Mouse (Mus musculus) stomach, embryonic 14.5 days (tissue): ENCODE data around the gene Slc25a3. TPM values are rescaled to one million over a fixed set of nuclear protein-coding genes. Genes with fewer than 3 reads are reported as not detected.

Experiments
- ATAC-seq: fragments of 200-750 bp; cut with Nextera tagmentation; 2 replicates; pipeline ENCODE4 v1.8.0; 2017; ENCODE audit warnings: low read depth, moderate TSS enrichment; ENCODE audit not compliant: insufficient number of reproducible peaks, insufficient read depth, low FRiP score
- H3K27ac ChIP-seq: fragments of 300-500 bp; sonication (generic); 2 replicates; pipeline ENCODE4 v1.5.1; 2014; ENCODE audit warnings: mild to moderate bottlenecking, low read length, moderate library complexity, mixed read lengths
- H3K27me3 ChIP-seq: fragments of 300-500 bp; sonication (generic); 2 replicates; pipeline ENCODE4 v1.6.1; 2014; ENCODE audit warnings: low read length, control low read depth, mixed read lengths; ENCODE audit not compliant: control insufficient read depth, insufficient read depth
- H3K36me3 ChIP-seq: fragments of 300-500 bp; sonication (generic); 2 replicates; pipeline ENCODE4 v1.6.1; 2014; ENCODE audit warnings: mild to moderate bottlenecking, control low read depth, low read length, moderate library complexity, mixed read lengths; ENCODE audit not compliant: control insufficient read depth, insufficient read depth
- H3K4me1 ChIP-seq: fragments of 300-500 bp; sonication (generic); 2 replicates; pipeline ENCODE4 v1.6.1; 2014; ENCODE audit warnings: low read length, control low read depth, mixed read lengths; ENCODE audit not compliant: control insufficient read depth, insufficient read depth
- H3K4me2 ChIP-seq: fragments of 300-500 bp; sonication (generic); replicated peaks from 2 replicates; pipeline ENCODE4 v1.6.1; 2014; ENCODE audit warnings: low read depth, low read length, control low read depth
- H3K4me3 ChIP-seq: fragments of 300-500 bp; sonication (generic); 2 replicates; pipeline ENCODE4 v1.5.1; 2014; ENCODE audit warnings: low read depth, low read length, control low read depth
- H3K9ac ChIP-seq: fragments of 300-500 bp; sonication (generic); replicated peaks from 2 replicates; pipeline ENCODE4 v1.6.1; 2014; ENCODE audit warnings: low read depth, mild to moderate bottlenecking, control low read depth, low read length, moderate library complexity, mixed read lengths
- H3K9me3 ChIP-seq: fragments of 300-500 bp; sonication (generic); 2 replicates; pipeline ENCODE4 v1.6.1; 2016; ENCODE audit warnings: low read depth, low read length, control low read depth; ENCODE audit not compliant: control insufficient read depth
- WGBS: fragments of 180-500 bp; shearing (Covaris S2); extraction: QIAGEN DNeasy Blood & Tissue Kit; methylation state at CpG from one replicate; pipeline ENCODE4 v1.1.7; 2014; 5-methylcytosine and 5-hydroxymethylcytosine counted together
- polyA plus RNA-seq: library from polyadenylated mRNA; unstranded; fragments of >200 nt; fragmentation: Nextera tagmentation; extraction: Ambion mirVana; gene quantifications from 2 replicates; pipeline ENCODE4 v1.2.1, GENCODE M21; 2014

The Slc25a3 gene
- polyA plus RNA-seq, 1 experiment from 2014 or later = 501 TPM

DNA sequence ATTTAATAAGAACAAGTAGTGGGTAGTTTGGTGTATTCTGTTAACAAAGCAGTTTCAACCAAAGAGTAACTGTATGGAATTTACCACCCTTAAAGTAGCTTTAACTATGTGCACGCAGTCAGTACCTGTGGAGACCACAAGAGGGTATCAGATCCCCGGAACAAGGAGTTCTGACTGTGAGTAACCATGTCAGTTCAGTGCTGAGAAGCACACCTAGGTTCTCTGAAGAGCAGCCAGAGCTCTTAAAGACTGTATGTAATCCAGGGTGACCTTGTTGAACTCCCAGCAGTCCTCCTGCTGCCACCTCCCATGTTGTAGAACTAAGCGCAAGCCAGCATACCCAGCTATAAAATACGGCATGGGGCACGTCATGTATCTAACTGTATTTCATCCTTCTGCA is 43.0 kb upstream of the Slc25a3 start:
- no peak overlapping the region for H3K4me3 ChIP-seq

DNA sequence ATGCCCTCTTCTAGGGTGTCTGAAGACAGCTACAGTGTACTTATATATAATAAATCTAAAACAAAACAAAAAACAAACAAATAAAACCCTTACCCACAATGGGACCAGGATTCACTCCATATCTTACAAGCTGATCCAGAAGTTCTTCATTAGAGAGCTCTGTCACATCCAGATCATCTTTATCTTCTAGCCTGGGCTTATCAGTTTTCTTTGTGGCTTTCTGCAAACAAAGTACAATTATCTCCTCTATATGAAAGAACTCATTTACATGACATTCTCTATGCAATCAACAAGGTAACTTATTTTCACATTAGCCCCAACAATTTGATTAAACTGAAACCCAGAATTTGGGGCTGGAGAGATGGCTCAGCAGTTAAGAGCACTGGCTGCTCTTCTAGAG is 42.0 kb upstream of the Slc25a3 start:
- H3K4me2 ChIP-seq = no peak overlapping the region
- H3K4me3 ChIP-seq = no peak overlapping the region
- no peak overlapping the region for H3K27ac ChIP-seq
- H3K4me1 ChIP-seq = peaks cover 15% of the 10 kb centered on the region
- no peak for ATAC-seq
- no peaks in the 10 kb centered on the region for H3K9me3 ChIP-seq
- no peaks in the 10 kb centered on the region for H3K27me3 ChIP-seq
- peaks cover 44% of the 10 kb centered on the region for H3K36me3 ChIP-seq
- H3K9ac ChIP-seq = no peak overlapping the region

More for the DNA sequence above, 43.0 kb upstream of the Slc25a3 start:
- no peak for ATAC-seq
- Histone ChIP-seq H3K36me3 (peaks cover 33% of the 10 kb centered on the region), H3K4me1 (peaks cover 15% of the 10 kb centered on the region), H3K9ac (no peak overlapping the region), H3K4me2 (peak overlapping the region; percentile 53), H3K9me3 (no peaks in the 10 kb centered on the region), H3K27me3 (no peaks in the 10 kb centered on the region), H3K27ac (peak overlapping the region; percentile 33; the same call in 1 of the 2 replicates)
- WGBS = 48% methylated on average over 5 of the region's 5 CpGs

DNA sequence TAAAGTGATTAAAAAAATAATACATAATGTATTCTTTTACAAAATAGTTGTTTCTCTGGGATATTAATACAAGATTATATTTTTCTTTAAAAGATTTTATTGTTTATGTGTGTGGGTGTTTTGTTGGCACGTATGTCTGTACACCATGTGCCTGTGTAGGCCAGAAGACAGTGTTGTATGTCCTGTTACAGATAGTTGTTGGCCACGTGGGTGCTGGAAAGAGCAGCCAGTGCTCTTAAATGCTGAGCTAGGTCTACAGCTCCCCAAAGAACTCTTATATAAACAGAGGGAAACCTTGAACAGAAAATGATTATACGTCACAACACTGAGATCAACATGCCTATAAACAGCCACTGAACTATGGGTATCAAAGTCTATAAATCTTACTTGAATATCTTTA is 40.6 kb upstream of the Slc25a3 start:
- peaks cover 55% of the 10 kb centered on the region for H3K36me3 ChIP-seq
- no peak overlapping the region for H3K4me3 ChIP-seq
- H3K27ac ChIP-seq = no peak overlapping the region
- 88% methylated on average over 3 of the region's 3 CpGs for WGBS
- no peak overlapping the region for H3K4me2 ChIP-seq
- H3K9ac ChIP-seq = no peak overlapping the region
- ATAC-seq = no peak
- peaks cover 15% of the 10 kb centered on the region for H3K4me1 ChIP-seq
- no peaks in the 10 kb centered on the region for H3K27me3 ChIP-seq
- H3K9me3 ChIP-seq = no peaks in the 10 kb centered on the region

DNA sequence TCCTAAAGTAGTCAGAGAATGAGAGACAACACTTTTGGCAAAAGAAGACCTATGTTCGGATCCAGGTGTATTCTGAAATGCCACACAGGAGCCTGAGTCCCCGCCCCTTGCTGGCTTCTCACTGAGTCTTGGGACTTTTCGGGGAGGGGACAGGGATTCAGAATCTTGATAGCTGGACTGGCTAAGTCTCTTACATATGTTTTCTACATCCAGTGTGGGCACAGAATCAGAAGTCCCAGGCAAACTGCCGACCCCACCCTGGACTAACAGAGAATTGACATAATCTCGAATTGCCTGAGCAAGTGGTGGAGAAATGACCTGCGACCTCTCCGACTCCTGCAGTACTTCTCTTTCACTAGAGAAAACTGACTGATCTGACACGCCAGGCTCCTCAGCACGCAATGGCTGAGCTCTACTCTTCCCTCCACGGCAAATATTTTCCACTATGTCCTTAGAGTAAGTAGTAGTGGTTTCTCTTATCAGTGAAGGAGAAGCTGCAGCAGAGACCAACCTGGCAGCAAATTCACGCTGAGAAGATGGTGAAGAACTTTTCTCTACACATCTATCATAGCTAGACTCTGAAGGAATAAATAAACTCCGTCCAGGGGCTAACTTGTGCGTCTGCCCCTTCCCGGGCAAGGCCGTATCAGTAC is 38.8 kb upstream of the Slc25a3 start:
- H3K27me3 ChIP-seq = no peaks in the 10 kb centered on the region
- WGBS = 85% methylated on average over 15 of the region's 15 CpGs
- peaks cover 4% of the 10 kb centered on the region; the same call in 1 of the 2 replicates for H3K4me1 ChIP-seq
- H3K4me2 ChIP-seq = no peak overlapping the region
- no peak for ATAC-seq
- H3K9me3 ChIP-seq = no peaks in the 10 kb centered on the region
- H3K4me3 ChIP-seq = no peak overlapping the region
- no peak overlapping the region for H3K27ac ChIP-seq
- peaks cover 72% of the 10 kb centered on the region for H3K36me3 ChIP-seq
- no peak overlapping the region for H3K9ac ChIP-seq

DNA sequence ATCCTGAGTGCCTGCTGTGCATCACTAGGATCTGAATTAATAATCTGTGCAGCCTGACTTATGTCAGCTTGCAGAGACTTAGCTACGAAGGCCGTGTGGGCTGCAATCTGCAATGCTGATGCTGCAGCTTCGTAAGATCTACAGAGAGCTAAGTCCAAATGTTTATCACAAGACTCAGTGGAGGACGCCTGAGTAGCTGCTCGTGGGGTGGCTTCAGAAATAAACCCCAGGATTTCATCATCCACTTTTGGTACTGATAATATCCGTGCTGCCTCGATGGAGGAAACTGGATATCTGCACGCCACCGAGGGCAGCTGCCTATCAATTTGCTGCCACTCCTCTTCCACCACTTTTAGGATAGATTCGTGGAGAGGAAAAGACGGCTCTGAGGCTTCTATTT is 38.2 kb upstream of the Slc25a3 start:
- H3K27ac ChIP-seq = no peak overlapping the region
- H3K27me3 ChIP-seq = no peaks in the 10 kb centered on the region
- H3K4me3 ChIP-seq = no peak overlapping the region
- H3K9ac ChIP-seq = no peak overlapping the region
- ATAC-seq = no peak
- H3K4me1 ChIP-seq = peaks cover 2% of the 10 kb centered on the region; the same call in 1 of the 2 replicates
- H3K36me3 ChIP-seq = peaks cover 78% of the 10 kb centered on the region
- H3K4me2 ChIP-seq = no peak overlapping the region
- no peaks in the 10 kb centered on the region for H3K9me3 ChIP-seq
- 91% methylated on average over 11 of the region's 11 CpGs for WGBS

DNA sequence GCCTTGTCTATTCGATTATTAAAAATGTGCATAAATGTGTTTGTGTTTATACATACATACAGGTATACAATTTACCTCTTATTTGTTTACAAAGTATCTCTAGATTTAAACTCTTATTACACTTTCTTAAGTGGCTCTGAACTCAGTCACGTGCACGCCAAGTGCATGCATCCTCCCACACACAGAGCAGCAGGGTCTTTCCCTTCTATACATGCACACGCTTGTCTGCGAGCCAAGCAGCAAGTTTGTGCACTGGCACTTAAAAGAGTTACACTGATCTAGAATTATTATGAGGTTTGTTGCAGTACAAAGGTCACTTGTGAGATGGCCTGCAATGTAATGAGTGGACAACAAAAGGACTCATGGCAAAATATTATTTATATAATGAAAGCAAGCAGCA is 37.1 kb upstream of the Slc25a3 start:
- Histone ChIP-seq H3K4me1 (no peaks in the 10 kb centered on the region), H3K4me2 (no peak overlapping the region), H3K9ac (no peak overlapping the region), H3K27ac (no peak overlapping the region), H3K4me3 (no peak overlapping the region), H3K9me3 (no peaks in the 10 kb centered on the region), H3K27me3 (no peaks in the 10 kb centered on the region), H3K36me3 (peaks cover 85% of the 10 kb centered on the region)
- no peak for ATAC-seq
- WGBS = 91% methylated on average over 5 of the region's 5 CpGs

DNA sequence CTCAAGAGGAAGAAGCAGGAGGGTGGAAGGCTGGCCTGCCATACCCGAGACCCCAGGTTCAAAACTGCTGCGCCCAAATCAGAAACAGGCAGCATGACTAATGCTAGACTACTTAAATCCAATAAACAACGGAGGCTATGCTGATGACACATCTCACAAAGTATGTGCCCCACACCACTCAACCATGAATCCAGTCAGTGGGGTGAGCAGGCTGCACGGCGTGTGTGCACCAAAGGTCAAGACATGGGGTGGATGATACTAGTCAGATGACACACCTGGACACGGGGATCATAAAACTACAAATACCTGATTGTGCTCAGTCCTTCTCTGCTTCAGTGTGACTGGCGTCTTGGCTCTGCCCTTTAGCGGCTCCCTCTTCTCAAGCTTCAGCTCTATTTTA is 34.6 kb upstream of the Slc25a3 start:
- Histone ChIP-seq H3K9ac (no peak overlapping the region), H3K27ac (no peak overlapping the region), H3K4me3 (no peak overlapping the region), H3K4me2 (no peak overlapping the region), H3K9me3 (no peaks in the 10 kb centered on the region), H3K4me1 (no peaks in the 10 kb centered on the region), H3K36me3 (peaks cover 92% of the 10 kb centered on the region), H3K27me3 (no peaks in the 10 kb centered on the region)
- ATAC-seq = 0 out of 2 replicates have a peak, but pooled peaks have one; percentile 33
- 72% methylated on average over 8 of the region's 8 CpGs for WGBS

DNA sequence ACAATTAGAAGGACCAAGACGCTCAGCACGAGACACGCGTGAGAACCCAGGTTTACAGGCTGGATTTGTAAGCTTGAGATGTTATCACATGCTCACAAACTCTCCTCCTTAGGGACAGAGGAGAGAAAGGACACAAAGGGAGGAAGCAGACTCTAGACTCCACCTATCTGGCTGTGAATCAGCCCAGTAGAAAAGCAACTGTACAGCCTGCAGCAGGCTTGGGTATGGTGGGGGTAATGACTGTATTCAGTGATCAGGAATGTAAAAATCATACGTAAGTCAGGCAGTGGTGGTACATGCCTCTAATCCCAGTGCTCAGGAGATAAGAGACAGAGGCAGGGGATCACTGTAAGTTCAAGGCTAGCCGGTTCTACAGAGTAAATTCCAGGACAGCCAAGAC is 32.5 kb upstream of the Slc25a3 start:
- no peaks in the 10 kb centered on the region for H3K27me3 ChIP-seq
- no peak overlapping the region for H3K27ac ChIP-seq
- no peaks in the 10 kb centered on the region for H3K4me1 ChIP-seq
- H3K36me3 ChIP-seq = peaks cover 90% of the 10 kb centered on the region
- no peak for ATAC-seq
- no peak overlapping the region for H3K4me2 ChIP-seq
- no peak overlapping the region for H3K9ac ChIP-seq
- no peak overlapping the region for H3K4me3 ChIP-seq
- 81% methylated on average over 6 of the region's 6 CpGs for WGBS
- H3K9me3 ChIP-seq = no peaks in the 10 kb centered on the region

DNA sequence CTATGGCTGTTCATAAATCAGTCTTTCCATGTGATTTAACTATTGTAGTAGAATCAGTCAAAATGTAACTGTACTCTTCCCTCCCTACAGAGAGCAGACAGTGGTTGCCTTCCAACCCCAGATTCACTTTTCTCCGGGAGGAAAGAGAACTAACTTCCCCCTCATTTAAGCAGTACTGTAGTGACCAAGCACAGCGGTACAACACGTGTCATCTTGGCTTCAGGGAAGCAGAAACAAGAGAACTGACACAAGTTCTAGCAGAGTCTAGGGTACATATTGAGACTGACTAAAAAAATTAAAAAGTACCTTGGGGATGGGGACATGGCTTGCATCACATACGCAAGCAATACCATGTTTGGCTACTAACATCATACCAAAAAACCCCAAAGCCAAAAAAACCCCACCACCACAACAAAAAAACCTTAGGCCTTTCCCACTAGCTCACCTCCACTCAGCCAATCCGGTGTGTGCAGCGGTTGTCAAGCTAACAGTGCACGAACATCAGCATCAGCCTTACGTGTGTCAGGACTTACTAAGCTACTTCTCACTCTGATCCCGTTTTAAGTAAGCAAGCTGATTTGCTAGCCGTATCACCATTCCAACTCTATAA is 30.1 kb upstream of the Slc25a3 start:
- no peaks in the 10 kb centered on the region for H3K4me1 ChIP-seq
- H3K4me3 ChIP-seq = no peak overlapping the region
- no peak overlapping the region for H3K4me2 ChIP-seq
- WGBS = 90% methylated on average over 10 of the region's 10 CpGs
- peaks cover 92% of the 10 kb centered on the region for H3K36me3 ChIP-seq
- no peaks in the 10 kb centered on the region for H3K9me3 ChIP-seq
- no peak for ATAC-seq
- no peak overlapping the region for H3K27ac ChIP-seq
- H3K9ac ChIP-seq = no peak overlapping the region
- H3K27me3 ChIP-seq = no peaks in the 10 kb centered on the region
